In genomic region chr10:81175345-81175701, GRCm38 (mm10) we compare ENCODE assay signal across 8 mouse cellular contexts. TPM values are rescaled to one million over a fixed set of nuclear protein-coding genes. Genes with fewer than 3 reads are reported as not detected.
DNase-seq lines count a peak whose midpoint lies in the region; ATAC-seq and TF ChIP-seq lines count a peak whose summit lies in the region.
"Not testable (repeated sequence)": the region's sequence is repeated elsewhere in the genome, so short reads cannot be mapped to it uniquely, and the experiment has no call there.

No protein-coding gene starts in this region.

- peak overlapping the region; percentile 37; the same call in 1 of the 2 replicates for H3K9ac ChIP-seq in ES-Bruce4 (ENCODE audit: low read depth, poor library complexity, severe bottlenecking)
- H3K9ac ChIP-seq in embryonic facial prominence, embryonic 11.5 days (replicated peaks; ENCODE audit: low read length); stomach, embryonic 14.5 days (replicated peaks; ENCODE audit: low read depth, low read length): not testable (repeated sequence)
- peak overlapping the region; percentile 61 for H3K9ac ChIP-seq in forebrain, embryonic 16.5 days (replicated peaks; ENCODE audit: low read depth, low read length)
- peak overlapping the region; percentile 76; the same call in 1 of the 2 replicates for H3K9ac ChIP-seq in hindbrain, embryonic 11.5 days (ENCODE audit: low read depth, low read length)
- peak overlapping the region; percentile 65 for H3K9ac ChIP-seq in kidney, embryonic 16.5 days (replicated peaks; ENCODE audit: low read length)
- peak overlapping the region; percentile 100 for H3K9ac ChIP-seq in liver, embryonic 13.5 days
- H3K9ac ChIP-seq in midbrain, embryonic 13.5 days (replicated peaks): peak overlapping the region; percentile 69

- not testable (repeated sequence) for TF ChIP-seq POLR2A in ES-Bruce4 (IDR thresholded peaks at IDR 0.05; ENCODE audit: insufficient read depth, low read length)

- peak; percentile 19 for DNase-seq in embryonic facial prominence, embryonic 11.5 days (ENCODE audit: low spot score)
- not testable (repeated sequence) for DNase-seq in hindbrain, embryonic 11.5 days (ENCODE audit: low spot score); liver, embryonic 13.5 days

- ATAC-seq in embryonic facial prominence, embryonic 11.5 days (replicated peaks; ENCODE audit: insufficient number of reproducible peaks, low FRiP score, low TSS enrichment, low read depth); forebrain, embryonic 16.5 days; hindbrain, embryonic 11.5 days (ENCODE audit: low FRiP score); kidney, embryonic 16.5 days (ENCODE audit: low FRiP score, low TSS enrichment); liver, embryonic 13.5 days (ENCODE audit: low read depth); midbrain, embryonic 13.5 days; stomach, embryonic 14.5 days (ENCODE audit: insufficient number of reproducible peaks, insufficient read depth, low FRiP score, low read depth): not testable (repeated sequence)

- H3K4me3 ChIP-seq in ES-Bruce4 (ENCODE audit: low read depth, low read length); embryonic facial prominence, embryonic 11.5 days (ENCODE audit: low read depth, low read length); hindbrain, embryonic 11.5 days (ENCODE audit: low read depth, low read length); stomach, embryonic 14.5 days (ENCODE audit: low read depth, low read length): not testable (repeated sequence)
- H3K4me3 ChIP-seq in forebrain, embryonic 16.5 days (replicated peaks; ENCODE audit: low read length): peak overlapping the region; percentile 42
- peak overlapping the region; percentile 40; the same call in 1 of the 2 replicates for H3K4me3 ChIP-seq in kidney, embryonic 16.5 days (ENCODE audit: low read length)
- peak overlapping the region; percentile 17 for H3K4me3 ChIP-seq in liver, embryonic 13.5 days (replicated peaks)
- peak overlapping the region; percentile 41 for H3K4me3 ChIP-seq in midbrain, embryonic 13.5 days (replicated peaks)

- H3K27ac ChIP-seq in ES-Bruce4 (ENCODE audit: insufficient read depth, low read length): peak overlapping the region; percentile 39; the same call in 1 of the 2 replicates
- H3K27ac ChIP-seq in embryonic facial prominence, embryonic 11.5 days (replicated peaks; ENCODE audit: low read depth, low read length): peak overlapping the region; percentile 1; the same call in 1 of the 2 replicates
- H3K27ac ChIP-seq in forebrain, embryonic 16.5 days (ENCODE audit: low read length): peak overlapping the region; percentile 94
- peak overlapping the region; percentile 85 for H3K27ac ChIP-seq in hindbrain, embryonic 11.5 days (ENCODE audit: low read depth, low read length)
- H3K27ac ChIP-seq in kidney, embryonic 16.5 days (ENCODE audit: low read length): peak overlapping the region; percentile 91
- H3K27ac ChIP-seq in liver, embryonic 13.5 days: peak overlapping the region; percentile 83
- peak overlapping the region; percentile 96 for H3K27ac ChIP-seq in midbrain, embryonic 13.5 days
- not testable (repeated sequence) for H3K27ac ChIP-seq in stomach, embryonic 14.5 days (ENCODE audit: low read length)

- H3K9me3 ChIP-seq in ES-Bruce4 (replicated peaks; ENCODE audit: control insufficient read depth, insufficient read depth, low read length, poor library complexity, severe bottlenecking); embryonic facial prominence, embryonic 11.5 days (replicated peaks; ENCODE audit: control insufficient read depth, low read length); forebrain, embryonic 16.5 days (ENCODE audit: control insufficient read depth, low read length); hindbrain, embryonic 11.5 days (ENCODE audit: control insufficient read depth, low read length); kidney, embryonic 16.5 days (ENCODE audit: low read length); liver, embryonic 13.5 days (replicated peaks); midbrain, embryonic 13.5 days; stomach, embryonic 14.5 days (ENCODE audit: control insufficient read depth, low read depth, low read length): not testable (repeated sequence)

- TF ChIP-seq CTCF in ES-Bruce4 (IDR thresholded peaks at IDR 0.05; ENCODE audit: low read depth, low read length): not testable (repeated sequence)

- H3K27me3 ChIP-seq in ES-Bruce4 (ENCODE audit: control insufficient read depth, insufficient read depth, low read length, poor library complexity, severe bottlenecking); embryonic facial prominence, embryonic 11.5 days (ENCODE audit: control insufficient read depth, insufficient read depth, low read length); forebrain, embryonic 16.5 days (replicated peaks; ENCODE audit: control insufficient read depth, insufficient read depth, low read length); hindbrain, embryonic 11.5 days (ENCODE audit: control insufficient read depth, insufficient read depth, low read length); kidney, embryonic 16.5 days (ENCODE audit: insufficient read depth, low read length); liver, embryonic 13.5 days; midbrain, embryonic 13.5 days; stomach, embryonic 14.5 days (ENCODE audit: control insufficient read depth, insufficient read depth, low read length): not testable (repeated sequence)

- peaks cover 34% of the 10 kb centered on the region for H3K36me3 ChIP-seq in ES-Bruce4 (ENCODE audit: control insufficient read depth, insufficient read depth, low read length, poor library complexity, severe bottlenecking)
- H3K36me3 ChIP-seq in embryonic facial prominence, embryonic 11.5 days (replicated peaks; ENCODE audit: control insufficient read depth, insufficient read depth, low read depth, low read length): peaks cover 25% of the 10 kb centered on the region
- H3K36me3 ChIP-seq in forebrain, embryonic 16.5 days (ENCODE audit: control insufficient read depth, insufficient read depth): peaks cover 19% of the 10 kb centered on the region
- H3K36me3 ChIP-seq in hindbrain, embryonic 11.5 days (ENCODE audit: control insufficient read depth, insufficient read depth, low read length): peaks cover 26% of the 10 kb centered on the region
- H3K36me3 ChIP-seq in kidney, embryonic 16.5 days (ENCODE audit: insufficient read depth, low read length): peaks cover 32% of the 10 kb centered on the region
- peaks cover 34% of the 10 kb centered on the region for H3K36me3 ChIP-seq in liver, embryonic 13.5 days
- H3K36me3 ChIP-seq in midbrain, embryonic 13.5 days: peaks cover 30% of the 10 kb centered on the region
- H3K36me3 ChIP-seq in stomach, embryonic 14.5 days (ENCODE audit: control insufficient read depth, insufficient read depth, low read length): peaks cover 31% of the 10 kb centered on the region

- not testable (repeated sequence) for H3K4me1 ChIP-seq in ES-Bruce4 (ENCODE audit: control insufficient read depth, insufficient read depth, low read length); embryonic facial prominence, embryonic 11.5 days (ENCODE audit: control insufficient read depth, insufficient read depth, low read length)
- peaks cover 40% of the 10 kb centered on the region for H3K4me1 ChIP-seq in forebrain, embryonic 16.5 days (replicated peaks; ENCODE audit: control insufficient read depth, insufficient read depth, low read length)
- H3K4me1 ChIP-seq in hindbrain, embryonic 11.5 days (replicated peaks; ENCODE audit: control insufficient read depth, insufficient read depth, low read length): peaks cover 14% of the 10 kb centered on the region
- peaks cover 46% of the 10 kb centered on the region for H3K4me1 ChIP-seq in kidney, embryonic 16.5 days (ENCODE audit: insufficient read depth, low read length)
- peaks cover 70% of the 10 kb centered on the region for H3K4me1 ChIP-seq in liver, embryonic 13.5 days (replicated peaks)
- peaks cover 61% of the 10 kb centered on the region for H3K4me1 ChIP-seq in midbrain, embryonic 13.5 days (replicated peaks)
- peaks cover 30% of the 10 kb centered on the region for H3K4me1 ChIP-seq in stomach, embryonic 14.5 days (ENCODE audit: control insufficient read depth, insufficient read depth, low read length)

- WGBS in embryonic facial prominence, embryonic 11.5 days: 9% methylated on average over 4 of the region's 4 CpGs
- 4% methylated on average over 4 of the region's 4 CpGs for WGBS in forebrain, embryonic 16.5 days
- 13% methylated on average over 3 of the region's 4 CpGs for WGBS in hindbrain, embryonic 11.5 days
- WGBS in kidney, embryonic 16.5 days: 4% methylated on average over 4 of the region's 4 CpGs
- WGBS in liver, embryonic 13.5 days (ENCODE audit: insufficient replicate concordance): 14% methylated on average over 4 of the region's 4 CpGs
- 6% methylated on average over 4 of the region's 4 CpGs for WGBS in midbrain, embryonic 13.5 days
- WGBS in stomach, embryonic 14.5 days: 11% methylated on average over 4 of the region's 4 CpGs

- not testable (repeated sequence) for H3K4me2 ChIP-seq in embryonic facial prominence, embryonic 11.5 days (ENCODE audit: low read depth, low read length)
- peak overlapping the region; percentile 66 for H3K4me2 ChIP-seq in forebrain, embryonic 16.5 days (ENCODE audit: low read length)
- H3K4me2 ChIP-seq in hindbrain, embryonic 11.5 days (replicated peaks; ENCODE audit: low read depth, low read length): peak overlapping the region; percentile 67
- peak overlapping the region; percentile 71 for H3K4me2 ChIP-seq in kidney, embryonic 16.5 days (replicated peaks; ENCODE audit: low read depth, low read length)
- H3K4me2 ChIP-seq in liver, embryonic 13.5 days: peak overlapping the region; percentile 68
- peak overlapping the region; percentile 95 for H3K4me2 ChIP-seq in midbrain, embryonic 13.5 days (replicated peaks)
- H3K4me2 ChIP-seq in stomach, embryonic 14.5 days (replicated peaks; ENCODE audit: low read depth, low read length): peak overlapping the region; percentile 69; the same call in 1 of the 2 replicates

- TF ChIP-seq EP300 in ES-Bruce4 (IDR thresholded peaks at IDR 0.05; ENCODE audit: insufficient read depth, low read depth, low read length): not testable (repeated sequence)

RNA-seq across cellular contexts. Expression of gene Eef2, which starts 1.1 kb away (rescaled TPM):
- 2,442 and 2,478 TPM in 2 replicates for polyA plus RNA-seq in ES-Bruce4 (2011; ENCODE audit: insufficient read depth, insufficient read length, low read depth, missing spikeins)
- polyA plus RNA-seq in embryonic facial prominence, embryonic 11.5 days (2014; fragmentation: Nextera tagmentation; extraction: Ambion mirVana): 417 and 424 TPM in 2 replicates
- polyA plus RNA-seq in forebrain, embryonic 16.5 days (2015; fragmentation: Nextera tagmentation; extraction: Ambion mirVana): 652 and 674 TPM in 2 replicates
- polyA plus RNA-seq in hindbrain, embryonic 11.5 days (2014; fragmentation: Nextera tagmentation; extraction: Ambion mirVana): 380 and 413 TPM in 2 replicates
- 663 and 672 TPM in 2 replicates for polyA plus RNA-seq in kidney, embryonic 16.5 days (2015; fragmentation: Nextera tagmentation; extraction: Ambion mirVana)
- 369 and 384 TPM in 2 replicates for polyA plus RNA-seq in liver, embryonic 13.5 days (2015; fragmentation: Nextera tagmentation; extraction: Ambion mirVana)
- 565 and 579 TPM in 2 replicates for polyA plus RNA-seq in midbrain, embryonic 13.5 days (2015; fragmentation: Nextera tagmentation; extraction: Ambion mirVana)
- 416 and 434 TPM in 2 replicates for polyA plus RNA-seq in stomach, embryonic 14.5 days (2014; fragmentation: Nextera tagmentation; extraction: Ambion mirVana)

RNA-seq across cellular contexts. Expression of gene Dapk3, which starts 7.5 kb away (rescaled TPM):
- polyA plus RNA-seq in ES-Bruce4 (2011; ENCODE audit: insufficient read depth, insufficient read length, low read depth, missing spikeins): 61.2 and 64.8 TPM in 2 replicates
- 47.4 and 49.4 TPM in 2 replicates for polyA plus RNA-seq in embryonic facial prominence, embryonic 11.5 days (2014; fragmentation: Nextera tagmentation; extraction: Ambion mirVana)
- 55.1 and 56.9 TPM in 2 replicates for polyA plus RNA-seq in forebrain, embryonic 16.5 days (2015; fragmentation: Nextera tagmentation; extraction: Ambion mirVana)
- 49.9 and 53.3 TPM in 2 replicates for polyA plus RNA-seq in hindbrain, embryonic 11.5 days (2014; fragmentation: Nextera tagmentation; extraction: Ambion mirVana)
- 38.4 and 39.3 TPM in 2 replicates for polyA plus RNA-seq in kidney, embryonic 16.5 days (2015; fragmentation: Nextera tagmentation; extraction: Ambion mirVana)
- polyA plus RNA-seq in liver, embryonic 13.5 days (2015; fragmentation: Nextera tagmentation; extraction: Ambion mirVana): 19.3 and 20.9 TPM in 2 replicates
- polyA plus RNA-seq in midbrain, embryonic 13.5 days (2015; fragmentation: Nextera tagmentation; extraction: Ambion mirVana): 48.4 and 67.3 TPM in 2 replicates
- polyA plus RNA-seq in stomach, embryonic 14.5 days (2014; fragmentation: Nextera tagmentation; extraction: Ambion mirVana): 48.9 and 58.7 TPM in 2 replicates

RNA-seq across cellular contexts. Expression of gene Pias4, which starts 7.6 kb away (rescaled TPM):
- polyA plus RNA-seq in ES-Bruce4 (2011; ENCODE audit: insufficient read depth, insufficient read length, low read depth, missing spikeins): 36.8 and 44.9 TPM in 2 replicates
- polyA plus RNA-seq in embryonic facial prominence, embryonic 11.5 days (2014; fragmentation: Nextera tagmentation; extraction: Ambion mirVana): 36.1 and 46.5 TPM in 2 replicates
- polyA plus RNA-seq in forebrain, embryonic 16.5 days (2015; fragmentation: Nextera tagmentation; extraction: Ambion mirVana): 48.5 and 62.7 TPM in 2 replicates
- polyA plus RNA-seq in hindbrain, embryonic 11.5 days (2014; fragmentation: Nextera tagmentation; extraction: Ambion mirVana): 52.7 and 54.1 TPM in 2 replicates
- 51.0 and 56.2 TPM in 2 replicates for polyA plus RNA-seq in kidney, embryonic 16.5 days (2015; fragmentation: Nextera tagmentation; extraction: Ambion mirVana)
- 23.5 and 23.8 TPM in 2 replicates for polyA plus RNA-seq in liver, embryonic 13.5 days (2015; fragmentation: Nextera tagmentation; extraction: Ambion mirVana)
- 60.0 and 60.9 TPM in 2 replicates for polyA plus RNA-seq in midbrain, embryonic 13.5 days (2015; fragmentation: Nextera tagmentation; extraction: Ambion mirVana)
- 32.7 and 40.9 TPM in 2 replicates for polyA plus RNA-seq in stomach, embryonic 14.5 days (2014; fragmentation: Nextera tagmentation; extraction: Ambion mirVana)

RNA-seq across cellular contexts. Expression of gene 4930442H23Rik, which starts 8.3 kb away (rescaled TPM):
- polyA plus RNA-seq in ES-Bruce4 (2011; ENCODE audit: insufficient read depth, insufficient read length, low read depth, missing spikeins): not detected in 2 replicates
- not detected in 2 replicates for polyA plus RNA-seq in embryonic facial prominence, embryonic 11.5 days (2014; fragmentation: Nextera tagmentation; extraction: Ambion mirVana)
- polyA plus RNA-seq in forebrain, embryonic 16.5 days (2015; fragmentation: Nextera tagmentation; extraction: Ambion mirVana): not detected in 2 replicates
- polyA plus RNA-seq in hindbrain, embryonic 11.5 days (2014; fragmentation: Nextera tagmentation; extraction: Ambion mirVana): not detected in 2 replicates
- not detected in 2 replicates for polyA plus RNA-seq in kidney, embryonic 16.5 days (2015; fragmentation: Nextera tagmentation; extraction: Ambion mirVana)
- 0.08 TPM in 1 of 2 replicates, not detected in the other for polyA plus RNA-seq in liver, embryonic 13.5 days (2015; fragmentation: Nextera tagmentation; extraction: Ambion mirVana)
- 0.12 and 0.15 TPM in 2 replicates for polyA plus RNA-seq in midbrain, embryonic 13.5 days (2015; fragmentation: Nextera tagmentation; extraction: Ambion mirVana)
- not detected in 2 replicates for polyA plus RNA-seq in stomach, embryonic 14.5 days (2014; fragmentation: Nextera tagmentation; extraction: Ambion mirVana)

RNA-seq across cellular contexts. Expression of gene Nmrk2, which starts 26.5 kb away (rescaled TPM):
- not detected in 2 replicates for polyA plus RNA-seq in ES-Bruce4 (2011; ENCODE audit: insufficient read depth, insufficient read length, low read depth, missing spikeins)
- polyA plus RNA-seq in embryonic facial prominence, embryonic 11.5 days (2014; fragmentation: Nextera tagmentation; extraction: Ambion mirVana): not detected in 2 replicates
- polyA plus RNA-seq in forebrain, embryonic 16.5 days (2015; fragmentation: Nextera tagmentation; extraction: Ambion mirVana): 0.11 TPM in 1 of 2 replicates, not detected in the other
- polyA plus RNA-seq in hindbrain, embryonic 11.5 days (2014; fragmentation: Nextera tagmentation; extraction: Ambion mirVana): 0.08 TPM in 1 of 2 replicates, not detected in the other
- not detected in 2 replicates for polyA plus RNA-seq in kidney, embryonic 16.5 days (2015; fragmentation: Nextera tagmentation; extraction: Ambion mirVana)
- not detected in 2 replicates for polyA plus RNA-seq in liver, embryonic 13.5 days (2015; fragmentation: Nextera tagmentation; extraction: Ambion mirVana)
- 0.16 TPM in 1 of 2 replicates, not detected in the other for polyA plus RNA-seq in midbrain, embryonic 13.5 days (2015; fragmentation: Nextera tagmentation; extraction: Ambion mirVana)
- 0.14 and 0.35 TPM in 2 replicates for polyA plus RNA-seq in stomach, embryonic 14.5 days (2014; fragmentation: Nextera tagmentation; extraction: Ambion mirVana)
